Mouse (Mus musculus) CD4-positive, CD25-positive, alpha-beta regulatory T cell, adult 2 months (primary cell): ENCODE results near the gene Unc93a.
"Not testable (repeated sequence)": the region's sequence is repeated elsewhere in the genome, so short reads cannot be mapped to it uniquely, and the experiment has no call there.

Experiments used
- DNase-seq: peaks from one replicate; pipeline ENCODE4 v3.0.0-alpha.2; 2012; ENCODE audit warnings: low read depth, low spot score

Unc93a gene

GRCm38 (mm10) chr17:13131710-13132109 is at the start of gene Unc93a:
Unc93a (minus strand) TSS chr17:13131810.
- not testable (repeated sequence) for DNase-seq

DNA sequence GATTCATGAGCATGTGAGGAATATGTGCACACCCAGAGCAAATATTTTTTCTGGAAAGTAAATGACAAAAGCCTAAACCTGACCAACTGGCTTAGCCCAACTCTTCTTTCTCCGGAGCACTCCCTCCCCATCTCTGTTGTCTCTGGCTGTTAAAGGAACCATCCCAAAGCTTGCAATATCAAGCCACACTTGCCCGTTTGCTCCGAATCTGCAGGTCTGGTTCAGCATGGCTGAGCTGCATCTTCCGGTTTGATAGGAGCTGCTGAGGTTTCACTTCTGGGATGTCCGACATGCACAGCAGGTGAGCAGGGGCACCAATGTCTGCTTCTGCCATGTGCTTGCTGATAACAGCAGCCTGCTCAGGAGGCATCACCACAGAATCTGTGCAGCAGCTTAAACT is 48.9 kb upstream of the Unc93a start:
- DNase-seq = not testable (repeated sequence)

DNA sequence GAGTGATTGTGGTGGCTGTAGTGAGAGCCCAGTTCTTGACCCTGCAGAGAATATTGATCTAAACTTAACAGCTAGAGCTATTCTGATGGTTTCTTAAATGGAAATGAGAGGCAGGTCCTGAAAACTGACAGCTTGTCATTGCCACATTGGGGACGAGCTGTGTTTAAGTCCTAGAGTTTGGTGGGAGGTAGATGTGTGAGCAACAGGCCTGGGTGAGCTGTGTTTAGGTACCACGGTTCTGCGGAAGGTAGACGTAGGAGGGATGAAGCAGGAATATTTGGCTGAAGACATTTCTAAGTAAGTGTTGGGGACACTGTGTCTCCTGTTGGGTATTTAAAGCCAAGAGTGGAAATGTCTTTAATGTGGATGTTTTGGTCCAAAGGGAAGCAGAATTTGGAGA is 47.4 kb upstream of the Unc93a start:
- DNase-seq = not testable (repeated sequence)

GRCm38 (mm10) chr17:13177796-13178195 is 46.2 kb upstream of the Unc93a start:
- DNase-seq = not testable (repeated sequence)

DNA sequence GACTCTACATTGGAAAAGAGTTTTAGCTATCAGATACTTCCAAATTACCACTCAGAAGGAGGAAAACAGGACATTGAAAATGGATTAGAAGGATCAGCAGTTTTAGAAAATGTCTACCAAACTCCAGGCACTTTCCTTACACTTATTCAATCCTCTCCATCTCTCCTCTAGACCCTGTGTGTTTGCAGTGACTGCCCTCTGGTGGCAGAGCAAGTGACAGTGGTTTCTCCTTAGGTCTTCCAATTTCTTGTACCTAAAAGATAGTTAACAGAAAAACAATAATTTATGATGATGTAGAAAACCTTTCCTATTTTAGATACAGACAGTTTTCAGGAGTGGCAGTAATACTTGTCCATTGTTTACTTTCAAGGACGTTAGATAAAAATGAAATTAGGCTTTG is 44.0 kb upstream of the Unc93a start:
- DNase-seq = not testable (repeated sequence)

- DNase-seq = not testable (repeated sequence)
These were observed 42.4 kb upstream of the Unc93a start for GRCm38 (mm10) chr17:13174029-13174428.

DNA sequence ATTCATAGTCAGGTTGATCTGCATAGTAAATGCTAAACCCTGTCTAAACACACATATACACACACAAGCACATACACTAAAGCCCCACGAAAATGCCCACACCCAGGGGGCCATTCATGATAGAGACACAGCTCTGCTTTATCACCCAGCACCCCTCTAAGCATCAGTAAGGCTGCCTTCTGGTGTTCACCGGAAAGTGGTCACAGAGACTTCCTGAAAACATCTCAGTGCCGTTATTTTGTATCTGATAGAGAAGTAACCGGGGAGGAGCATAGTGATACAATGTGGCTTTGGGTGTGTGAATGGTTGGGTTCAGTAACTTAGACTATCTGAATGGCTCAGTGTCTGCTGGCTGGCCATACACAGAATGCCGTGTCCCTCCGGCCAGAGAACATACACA is 42.0 kb upstream of the Unc93a start:
- DNase-seq = not testable (repeated sequence)

DNA sequence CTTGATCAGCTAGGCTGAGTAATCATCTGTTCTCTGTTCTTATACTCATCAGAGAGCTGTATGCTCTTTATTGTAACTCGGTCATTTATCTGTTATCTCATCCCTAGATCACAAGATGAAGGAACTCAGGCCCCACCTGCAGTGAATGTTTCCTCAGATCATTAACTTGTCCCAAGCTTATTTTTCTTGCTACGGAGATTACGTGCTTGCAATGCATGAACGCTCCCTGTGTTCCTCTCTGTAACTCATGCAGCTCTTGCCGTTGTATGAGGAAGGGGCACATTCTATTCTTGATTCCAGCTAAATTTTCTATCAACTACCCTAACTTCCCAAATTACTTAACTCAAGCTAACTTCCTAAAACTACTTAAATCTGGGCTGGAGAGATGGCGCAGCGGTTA is 14.5 kb upstream of the Unc93a start:
- DNase-seq = not testable (repeated sequence)

DNA sequence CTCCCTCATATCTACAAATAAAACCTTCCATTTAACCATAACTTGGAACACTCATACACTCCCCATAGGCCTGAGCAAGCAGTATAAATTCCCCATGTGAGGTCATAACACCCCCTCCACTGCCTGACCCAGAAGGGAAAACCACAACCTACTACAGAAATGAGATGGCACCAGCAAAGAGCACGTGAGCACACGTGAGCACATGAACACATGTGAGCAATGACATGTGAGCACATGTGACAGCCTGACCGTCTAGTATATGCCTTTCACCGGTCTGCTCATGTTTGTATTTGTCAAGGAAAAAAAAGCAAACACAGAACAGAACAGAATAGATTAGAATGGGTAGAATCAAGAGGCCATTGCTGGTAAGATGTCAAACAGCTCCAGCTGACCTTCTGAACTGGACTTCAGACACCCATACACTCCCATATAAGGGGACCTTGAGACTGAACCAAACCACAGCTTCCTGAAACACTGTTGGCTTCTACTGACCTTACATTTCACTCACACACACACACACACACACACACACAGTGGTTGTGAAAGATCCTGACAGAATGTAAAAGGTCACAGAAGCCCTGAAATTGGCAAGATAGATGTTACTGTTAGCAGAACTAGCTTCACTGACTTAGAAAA is 13.1 kb upstream of the Unc93a start:
- DNase-seq = peak; percentile 14

GRCm38 (mm10) chr17:13142665-13143064 is 11.1 kb upstream of the Unc93a start:
- DNase-seq = not testable (repeated sequence)

DNA sequence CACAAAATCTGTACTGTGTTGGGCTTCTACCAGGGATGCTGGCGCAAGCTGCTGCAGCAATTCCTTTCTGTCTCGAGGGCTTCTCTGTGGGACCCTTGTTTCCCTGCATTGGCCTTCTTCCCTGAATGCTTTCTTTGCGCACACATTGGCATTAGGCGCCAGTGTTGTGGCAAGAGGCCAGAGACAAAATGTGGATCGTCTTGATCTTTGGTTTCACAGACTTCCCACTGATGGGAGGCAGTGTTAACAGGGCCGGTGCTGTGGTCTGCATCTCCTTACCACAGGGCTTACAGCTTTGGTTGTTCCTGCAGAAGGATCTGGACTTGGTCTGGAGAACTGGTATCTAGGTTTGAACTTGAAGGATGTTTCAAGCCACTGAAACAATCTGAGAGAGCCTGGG is 3.7 kb upstream of the Unc93a start:
- not testable (repeated sequence) for DNase-seq

DNA sequence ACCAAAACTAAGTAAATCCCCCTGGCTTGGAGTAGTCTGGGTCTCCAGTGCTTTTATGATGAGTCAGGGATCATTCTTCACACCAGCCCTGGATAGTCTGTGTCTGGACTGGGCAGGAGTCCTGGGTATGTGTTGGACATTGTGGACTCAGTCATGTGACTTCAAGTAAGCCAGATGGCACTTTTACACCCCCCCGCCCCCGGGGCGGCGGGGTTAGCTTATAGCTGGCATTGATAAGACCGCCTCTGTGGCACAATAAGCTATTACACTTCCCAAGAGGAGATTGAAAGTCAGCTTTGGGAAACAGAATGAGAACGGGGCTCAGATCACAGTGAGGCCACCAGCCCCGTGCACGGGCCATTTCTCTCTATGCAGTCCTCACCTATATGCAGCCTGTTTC is 742 bp upstream of the Unc93a start:
- not testable (repeated sequence) for DNase-seq

DNA sequence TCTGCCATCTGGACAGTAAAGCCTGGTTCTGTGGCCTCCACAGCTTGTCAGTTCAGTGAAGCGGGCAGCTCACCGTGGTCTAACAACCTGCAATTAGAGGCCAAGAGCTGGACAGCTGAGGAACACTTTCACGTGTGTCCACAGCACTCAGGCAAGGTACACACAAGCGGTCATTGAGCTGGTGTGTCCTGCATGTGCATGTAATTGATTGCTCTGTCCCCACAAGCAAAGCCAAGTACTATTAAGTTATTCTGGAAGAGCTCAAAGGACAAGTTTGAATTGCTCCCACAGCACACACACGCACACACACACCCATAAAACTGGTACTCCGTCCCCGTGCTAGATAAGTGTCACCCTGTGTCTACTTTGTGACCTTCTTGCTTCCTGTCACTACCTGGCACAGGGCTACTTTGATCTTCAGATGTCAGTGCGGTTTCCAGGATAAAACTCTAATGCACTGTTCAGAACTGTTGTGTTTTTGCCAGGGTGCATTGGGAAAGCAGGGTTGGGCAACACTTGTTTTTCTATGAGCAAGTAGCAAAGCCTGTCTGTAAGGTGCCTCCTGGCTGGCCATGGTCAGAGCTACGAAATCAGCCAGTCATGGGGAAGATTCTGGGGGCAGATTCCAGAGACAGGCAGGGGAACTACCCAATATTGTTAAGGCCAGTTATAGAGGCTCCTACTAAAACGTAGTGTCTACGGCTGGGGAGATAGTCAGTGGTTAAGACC is 1.7 kb downstream of the Unc93a start:
- not testable (repeated sequence) for DNase-seq

GRCm38 (mm10) chr17:13129324-13129723 is 2.3 kb downstream of the Unc93a start:
- DNase-seq = not testable (repeated sequence)

GRCm38 (mm10) chr17:13124241-13124640 is 7.4 kb downstream of the Unc93a start:
- DNase-seq = not testable (repeated sequence)

GRCm38 (mm10) chr17:13123308-13124038 is 8.1 kb downstream of the Unc93a start:
- DNase-seq = not testable (repeated sequence)

GRCm38 (mm10) chr17:13112504-13113291 is 18.9 kb downstream of the Unc93a start:
- DNase-seq = not testable (repeated sequence)

GRCm38 (mm10) chr17:13106563-13106962 is 25.0 kb downstream of the Unc93a start:
- DNase-seq = not testable (repeated sequence)

DNA sequence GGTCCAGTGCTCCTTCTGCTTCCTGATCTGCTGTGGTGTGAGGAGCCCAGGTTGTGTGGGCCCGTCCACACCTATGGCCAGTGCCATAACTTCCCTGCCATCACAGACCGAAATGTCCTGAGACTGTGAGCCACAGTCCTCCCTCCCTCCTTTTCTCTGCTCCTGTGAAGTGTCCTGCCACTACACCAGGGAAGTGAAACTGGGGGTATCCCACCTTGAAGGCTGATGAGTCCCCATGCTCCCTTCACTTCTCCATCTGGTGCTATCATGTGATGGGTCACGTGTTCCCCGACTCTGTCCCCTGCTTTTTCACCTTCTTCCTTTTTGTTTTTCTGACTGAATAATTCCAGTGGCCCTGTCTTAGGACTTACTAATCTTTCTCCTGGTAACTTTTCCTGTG is 38.6 kb downstream of the Unc93a start:
- DNase-seq = not testable (repeated sequence)

GRCm38 (mm10) chr17:13092100-13092764 is 39.4 kb downstream of the Unc93a start:
- DNase-seq = not testable (repeated sequence)

GRCm38 (mm10) chr17:13091510-13091909 is 40.1 kb downstream of the Unc93a start:
- not testable (repeated sequence) for DNase-seq
